Mouse (Mus musculus): ENCODE measurements around the gene Plekha4. TPM values are rescaled to one million over a fixed set of nuclear protein-coding genes. Genes with fewer than 3 reads are reported as not detected.
A peak's percentile ranks its signal among the peaks of the same experiment; 100 is the strongest.

Plekha4 gene
- polyA plus RNA-seq, 1 experiment from 2014 or later: 0.87 TPM

- H3K4me2 ChIP-seq (ENCODE audit: low read length): no peak within 1 kb of the TSS; the same call in 1 of the 2 replicates
Measured at GRCm38 (mm10) chr7:45486761-45487415, 39.2 kb upstream of the Plekha4 start, which contains the start of gene Gm45808. Gene Gm45808, minus strand, starts transcription at chr7:45486811.

GRCm38 (mm10) chr7:45487861-45488292 lies 38.3 kb upstream of the Plekha4 start:
- Histone ChIP-seq H3K4me3 (ENCODE audit: low read depth, low read length) (peak overlapping the region; percentile 48), H3K36me3 (ENCODE audit: control insufficient read depth, insufficient read depth, low read length) (no peaks in the 10 kb centered on the region; the same call in 1 of the 2 replicates), H3K4me1 (ENCODE audit: control insufficient read depth, insufficient read depth, low read length) (peaks cover 15% of the 10 kb centered on the region), H3K9me3 (replicated peaks; ENCODE audit: control insufficient read depth, low read length, poor library complexity, severe bottlenecking) (no peaks in the 10 kb centered on the region), H3K4me2 (ENCODE audit: low read length) (peak overlapping the region; percentile 68), H3K27me3 (ENCODE audit: control insufficient read depth, insufficient read depth, low read depth, low read length) (no peaks in the 10 kb centered on the region), H3K27ac (ENCODE audit: low read length) (peak overlapping the region; percentile 90), H3K9ac (ENCODE audit: low read depth, low read length) (peak overlapping the region; percentile 76)
- WGBS: 9% methylated on average over 11 of the region's 11 CpGs
- peak; percentile 77 for ATAC-seq

More at GRCm38 (mm10) chr7:45486761-45487415, 39.2 kb upstream of the Plekha4 start, which contains the start of gene Gm45808:
- no peak within 1 kb of the TSS for H3K4me3 ChIP-seq (ENCODE audit: low read depth, low read length)
- peaks cover 15% of the 10 kb centered on the region for H3K4me1 ChIP-seq (ENCODE audit: control insufficient read depth, insufficient read depth, low read length)
- H3K36me3 ChIP-seq (ENCODE audit: control insufficient read depth, insufficient read depth, low read length): no peaks in the 10 kb centered on the region
- H3K9ac ChIP-seq (ENCODE audit: low read depth, low read length): no peak within 1 kb of the TSS
- WGBS: 84% methylated on average over 12 of the region's 12 CpGs
- no peak for ATAC-seq
- H3K27ac ChIP-seq (ENCODE audit: low read length): 0 out of 2 replicates have a peak within 1 kb of the TSS, but pooled peaks have one; percentile 14
- no peaks in the 10 kb centered on the region for H3K27me3 ChIP-seq (ENCODE audit: control insufficient read depth, insufficient read depth, low read depth, low read length)
- no peaks in the 10 kb centered on the region for H3K9me3 ChIP-seq (replicated peaks; ENCODE audit: control insufficient read depth, low read length, poor library complexity, severe bottlenecking)

GRCm38 (mm10) chr7:45488293-45489204 lies 37.6 kb upstream of the Plekha4 start, which contains the start of gene Dhdh:
Gene Dhdh, minus strand, starts transcription at chr7:45488805.
- H3K4me2 ChIP-seq (ENCODE audit: low read length): peak within 1 kb of the TSS; percentile 68
- H3K4me3 ChIP-seq (ENCODE audit: low read depth, low read length): peak within 1 kb of the TSS; percentile 48
- peak within 1 kb of the TSS; percentile 76 for H3K9ac ChIP-seq (ENCODE audit: low read depth, low read length)
- WGBS: 9% methylated on average over 35 of the region's 38 CpGs
- peak; percentile 69 for ATAC-seq
- H3K9me3 ChIP-seq (replicated peaks; ENCODE audit: control insufficient read depth, low read length, poor library complexity, severe bottlenecking): no peaks in the 10 kb centered on the region
- H3K27ac ChIP-seq (ENCODE audit: low read length): peak within 1 kb of the TSS; percentile 90
- H3K36me3 ChIP-seq (ENCODE audit: control insufficient read depth, insufficient read depth, low read length): peaks cover 6% of the 10 kb centered on the region
- H3K4me1 ChIP-seq (ENCODE audit: control insufficient read depth, insufficient read depth, low read length): peaks cover 15% of the 10 kb centered on the region
- H3K27me3 ChIP-seq (ENCODE audit: control insufficient read depth, insufficient read depth, low read depth, low read length): no peaks in the 10 kb centered on the region

- peaks cover 15% of the 10 kb centered on the region for H3K4me1 ChIP-seq (ENCODE audit: control insufficient read depth, insufficient read depth, low read length)
- H3K27me3 ChIP-seq (ENCODE audit: control insufficient read depth, insufficient read depth, low read depth, low read length): no peaks in the 10 kb centered on the region
- H3K27ac ChIP-seq (ENCODE audit: low read length): no peak overlapping the region
- H3K4me3 ChIP-seq (ENCODE audit: low read depth, low read length): no peak overlapping the region
- no peaks in the 10 kb centered on the region for H3K9me3 ChIP-seq (replicated peaks; ENCODE audit: control insufficient read depth, low read length, poor library complexity, severe bottlenecking)
- ATAC-seq: no peak
- WGBS: 79% methylated on average over 7 of the region's 7 CpGs
- H3K4me2 ChIP-seq (ENCODE audit: low read length): no peak overlapping the region; the same call in 1 of the 2 replicates
- peaks cover 14% of the 10 kb centered on the region for H3K36me3 ChIP-seq (ENCODE audit: control insufficient read depth, insufficient read depth, low read length)
- H3K9ac ChIP-seq (ENCODE audit: low read depth, low read length): no peak overlapping the region
Measured at GRCm38 (mm10) chr7:45489578-45489977, 36.6 kb upstream of the Plekha4 start.

GRCm38 (mm10) chr7:45490822-45491221 lies 35.3 kb upstream of the Plekha4 start:
- peaks cover 24% of the 10 kb centered on the region for H3K36me3 ChIP-seq (ENCODE audit: control insufficient read depth, insufficient read depth, low read length)

GRCm38 (mm10) chr7:45491264-45491663 lies 34.9 kb upstream of the Plekha4 start:
- ATAC-seq: no peak
- 23% methylated on average over 3 of the region's 3 CpGs for WGBS
- H3K4me2 ChIP-seq (ENCODE audit: low read length): no peak overlapping the region
- H3K4me1 ChIP-seq (ENCODE audit: control insufficient read depth, insufficient read depth, low read length): peaks cover 15% of the 10 kb centered on the region
- H3K27ac ChIP-seq (ENCODE audit: low read length): no peak overlapping the region
- no peaks in the 10 kb centered on the region for H3K27me3 ChIP-seq (ENCODE audit: control insufficient read depth, insufficient read depth, low read depth, low read length)
- peaks cover 24% of the 10 kb centered on the region for H3K36me3 ChIP-seq (ENCODE audit: control insufficient read depth, insufficient read depth, low read length)
- no peaks in the 10 kb centered on the region for H3K9me3 ChIP-seq (replicated peaks; ENCODE audit: control insufficient read depth, low read length, poor library complexity, severe bottlenecking)
- no peak overlapping the region for H3K4me3 ChIP-seq (ENCODE audit: low read depth, low read length)
- no peak overlapping the region for H3K9ac ChIP-seq (ENCODE audit: low read depth, low read length)

More at GRCm38 (mm10) chr7:45490822-45491221, 35.3 kb upstream of the Plekha4 start:
- Histone ChIP-seq H3K4me3 (ENCODE audit: low read depth, low read length) (no peak overlapping the region), H3K4me2 (ENCODE audit: low read length) (no peak overlapping the region), H3K27me3 (ENCODE audit: control insufficient read depth, insufficient read depth, low read depth, low read length) (no peaks in the 10 kb centered on the region), H3K27ac (ENCODE audit: low read length) (no peak overlapping the region), H3K4me1 (ENCODE audit: control insufficient read depth, insufficient read depth, low read length) (peaks cover 15% of the 10 kb centered on the region), H3K9me3 (replicated peaks; ENCODE audit: control insufficient read depth, low read length, poor library complexity, severe bottlenecking) (no peaks in the 10 kb centered on the region), H3K9ac (ENCODE audit: low read depth, low read length) (no peak overlapping the region)
- 48% methylated on average over 9 of the region's 9 CpGs for WGBS
- ATAC-seq: no peak

GRCm38 (mm10) chr7:45492225-45492844 lies 33.8 kb upstream of the Plekha4 start:
- no peak overlapping the region for H3K9ac ChIP-seq (ENCODE audit: low read depth, low read length)
- no peaks in the 10 kb centered on the region for H3K27me3 ChIP-seq (ENCODE audit: control insufficient read depth, insufficient read depth, low read depth, low read length)
- no peak for ATAC-seq
- H3K27ac ChIP-seq (ENCODE audit: low read length): no peak overlapping the region
- H3K4me3 ChIP-seq (ENCODE audit: low read depth, low read length): no peak overlapping the region
- peaks cover 15% of the 10 kb centered on the region for H3K4me1 ChIP-seq (ENCODE audit: control insufficient read depth, insufficient read depth, low read length)
- no peak overlapping the region for H3K4me2 ChIP-seq (ENCODE audit: low read length)
- H3K36me3 ChIP-seq (ENCODE audit: control insufficient read depth, insufficient read depth, low read length): peaks cover 24% of the 10 kb centered on the region
- H3K9me3 ChIP-seq (replicated peaks; ENCODE audit: control insufficient read depth, low read length, poor library complexity, severe bottlenecking): no peaks in the 10 kb centered on the region
- WGBS: 96% methylated on average over 8 of the region's 8 CpGs

GRCm38 (mm10) chr7:45492951-45493350 lies 33.2 kb upstream of the Plekha4 start:
- no peak for ATAC-seq
- H3K36me3 ChIP-seq (ENCODE audit: control insufficient read depth, insufficient read depth, low read length): peaks cover 28% of the 10 kb centered on the region
- no peak overlapping the region for H3K27ac ChIP-seq (ENCODE audit: low read length)
- no peak overlapping the region for H3K9ac ChIP-seq (ENCODE audit: low read depth, low read length)
- H3K27me3 ChIP-seq (ENCODE audit: control insufficient read depth, insufficient read depth, low read depth, low read length): no peaks in the 10 kb centered on the region
- H3K4me1 ChIP-seq (ENCODE audit: control insufficient read depth, insufficient read depth, low read length): peaks cover 14% of the 10 kb centered on the region
- H3K9me3 ChIP-seq (replicated peaks; ENCODE audit: control insufficient read depth, low read length, poor library complexity, severe bottlenecking): no peaks in the 10 kb centered on the region
- no peak overlapping the region for H3K4me3 ChIP-seq (ENCODE audit: low read depth, low read length)
- H3K4me2 ChIP-seq (ENCODE audit: low read length): no peak overlapping the region
- WGBS: 90% methylated on average over 5 of the region's 5 CpGs
